7 mouse cellular contexts compared by ENCODE assay signal in the genomic region with DNA sequence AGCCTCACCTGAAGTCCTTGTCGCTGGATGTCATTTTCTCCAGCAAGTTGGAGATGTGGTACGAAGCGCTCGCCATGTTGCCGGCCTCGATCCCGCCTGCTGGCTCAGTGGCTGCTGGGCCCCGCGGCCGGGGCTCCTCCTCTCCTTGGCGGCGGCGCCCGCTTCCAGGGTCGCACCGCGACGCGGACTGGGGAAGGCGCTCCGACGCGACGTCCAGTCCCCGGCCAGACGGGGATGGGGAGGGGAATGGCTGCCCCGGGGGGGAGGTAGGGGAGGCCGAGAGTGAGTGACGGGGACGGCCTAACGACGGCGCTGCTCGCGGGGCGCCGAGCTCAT. TPM values are rescaled to one million over a fixed set of nuclear protein-coding genes. Genes with fewer than 3 reads are reported as not detected.
DNase-seq lines count a peak whose midpoint lies in the region; ATAC-seq and TF ChIP-seq lines count a peak whose summit lies in the region.

No protein-coding gene starts in this region.

- no peak for TF ChIP-seq EP300 in lung, postnatal 0 days (IDR thresholded peaks at IDR 0.05)

- peak; percentile 8; the same call in 1 of the 2 replicates for TF ChIP-seq CTCF in lung, postnatal 0 days (IDR thresholded peaks at IDR 0.05)
- no peak for TF ChIP-seq CTCF in small intestine, adult 2 months (IDR thresholded peaks at IDR 0.05; ENCODE audit: extremely low read depth, insufficient read length, insufficient replicate concordance, low read depth, low read length)

- H3K27me3 ChIP-seq in lung, postnatal 0 days (replicated peaks; ENCODE audit: insufficient read depth, low read length): no peaks in the 10 kb centered on the region
- no peaks in the 10 kb centered on the region for H3K27me3 ChIP-seq in forebrain, embryonic 11.5 days (ENCODE audit: control insufficient read depth, insufficient read depth, low read length)
- no peaks in the 10 kb centered on the region for H3K27me3 ChIP-seq in limb, embryonic 13.5 days
- H3K27me3 ChIP-seq in small intestine, adult 2 months (ENCODE audit: control insufficient read depth, insufficient read depth, low read length): no peaks in the 10 kb centered on the region

- TF ChIP-seq POLR2A in small intestine, adult 2 months (IDR thresholded peaks at IDR 0.05; ENCODE audit: low read depth, low read length): no peak

- peak; percentile 50 for ATAC-seq in lung, postnatal 0 days
- no peak; the same call in 1 of the 2 replicates for ATAC-seq in forebrain, embryonic 11.5 days (replicated peaks; ENCODE audit: low FRiP score)
- ATAC-seq in limb, embryonic 13.5 days (ENCODE audit: low FRiP score, low read depth): peak; percentile 66

- H3K27ac ChIP-seq in lung, postnatal 0 days (ENCODE audit: low read length): peak overlapping the region; percentile 99
- H3K27ac ChIP-seq in forebrain, embryonic 11.5 days (ENCODE audit: low read depth, low read length): peak overlapping the region; percentile 96
- H3K27ac ChIP-seq in limb, embryonic 13.5 days: peak overlapping the region; percentile 99
- peak overlapping the region; percentile 72 for H3K27ac ChIP-seq in small intestine, adult 2 months (ENCODE audit: insufficient read depth, low read depth, low read length)

- DNase-seq in lung, postnatal 0 days (ENCODE audit: low spot score): no peak
- DNase-seq in lung, postnatal 10 days: no peak
- DNase-seq in forebrain, embryonic 11.5 days (ENCODE audit: low spot score): no peak
- no peak for DNase-seq in urinary bladder, adult 18-20 months (ENCODE audit: low spot score in 2 of 2)
- no peak for DNase-seq in cerebellum, adult 9-10 months

- 0% methylated on average over 19 of the region's 37 CpGs for WGBS in lung, postnatal 0 days
- WGBS in forebrain, embryonic 11.5 days: under 1% methylated on average over 37 of the region's 37 CpGs
- WGBS in limb, embryonic 13.5 days: 2% methylated on average over 10 of the region's 37 CpGs
- WGBS in small intestine, adult 2 months: under 1% methylated on average over 36 of the region's 37 CpGs

- H3K4me3 ChIP-seq in lung, postnatal 0 days (ENCODE audit: low read depth, low read length): peak overlapping the region; percentile 95
- H3K4me3 ChIP-seq in forebrain, embryonic 11.5 days (ENCODE audit: low read depth, low read length): peak overlapping the region; percentile 64
- H3K4me3 ChIP-seq in limb, embryonic 13.5 days: peak overlapping the region; percentile 100
- H3K4me3 ChIP-seq in small intestine, adult 2 months (ENCODE audit: low read depth, low read length): peak overlapping the region; percentile 92

- peaks cover 12% of the 10 kb centered on the region; the same call in 1 of the 2 replicates for H3K4me1 ChIP-seq in lung, postnatal 0 days (ENCODE audit: insufficient read depth, low read depth, low read length)
- H3K4me1 ChIP-seq in forebrain, embryonic 11.5 days (replicated peaks; ENCODE audit: control insufficient read depth, insufficient read depth, low read length): peaks cover 3% of the 10 kb centered on the region; the same call in 1 of the 2 replicates
- H3K4me1 ChIP-seq in limb, embryonic 13.5 days: peaks cover 15% of the 10 kb centered on the region
- H3K4me1 ChIP-seq in small intestine, adult 2 months (ENCODE audit: control insufficient read depth, insufficient read depth, insufficient read length, low read length): peaks cover 7% of the 10 kb centered on the region; the same call in 1 of the 2 replicates

- no peaks in the 10 kb centered on the region for H3K36me3 ChIP-seq in lung, postnatal 0 days (ENCODE audit: insufficient read depth, low read length)
- H3K36me3 ChIP-seq in forebrain, embryonic 11.5 days (ENCODE audit: control insufficient read depth, insufficient read depth, low read length): peaks cover 4% of the 10 kb centered on the region; the same call in 1 of the 2 replicates
- H3K36me3 ChIP-seq in limb, embryonic 13.5 days: peaks cover 15% of the 10 kb centered on the region
- no peaks in the 10 kb centered on the region for H3K36me3 ChIP-seq in small intestine, adult 2 months (ENCODE audit: control insufficient read depth, insufficient read depth, low read length)

- H3K9ac ChIP-seq in lung, postnatal 0 days (replicated peaks; ENCODE audit: low read depth): peak overlapping the region; percentile 98
- peak overlapping the region; percentile 97 for H3K9ac ChIP-seq in forebrain, embryonic 11.5 days (ENCODE audit: low read length)
- peak overlapping the region; percentile 99 for H3K9ac ChIP-seq in limb, embryonic 13.5 days

- peak overlapping the region; percentile 78 for H3K4me2 ChIP-seq in lung, postnatal 0 days (replicated peaks; ENCODE audit: low read depth, low read length)
- H3K4me2 ChIP-seq in forebrain, embryonic 11.5 days (ENCODE audit: low read depth, low read length, severe bottlenecking): peak overlapping the region; percentile 57
- H3K4me2 ChIP-seq in limb, embryonic 13.5 days (replicated peaks): peak overlapping the region; percentile 72

- H3K9me3 ChIP-seq in lung, postnatal 0 days (ENCODE audit: low read length): no peaks in the 10 kb centered on the region
- H3K9me3 ChIP-seq in forebrain, embryonic 11.5 days (ENCODE audit: control insufficient read depth, low read length): no peaks in the 10 kb centered on the region
- no peaks in the 10 kb centered on the region for H3K9me3 ChIP-seq in limb, embryonic 13.5 days

RNA-seq across cellular contexts. Expression of a gene that starts 0.3 kb away (rescaled TPM):
- 20.4 and 21.5 TPM in 2 replicates for polyA plus RNA-seq in lung, postnatal 0 days (2015; fragmentation: Nextera tagmentation; extraction: Ambion mirVana)
- polyA plus RNA-seq in forebrain, embryonic 11.5 days (2014; fragmentation: Nextera tagmentation; extraction: Ambion mirVana): 124 and 127 TPM in 2 replicates
- polyA plus RNA-seq in limb, embryonic 13.5 days (2015; fragmentation: Nextera tagmentation; extraction: Ambion mirVana): 60.2 and 72.5 TPM in 2 replicates
- 9.8 and 12.9 TPM in 2 replicates for polyA plus RNA-seq in small intestine, adult 2 months (2012; rRNA removed)
